Mouse (Mus musculus) E14TG2a.4 (cell line): ENCODE data around the gene Mrps31.

Source experiments
- CTCF ChIP-seq: conservative IDR thresholded peaks from 2 replicates; pipeline ENCODE4 v1.5.1; 2014; ENCODE audit warnings: low read length
- NANOG ChIP-seq: IDR thresholded peaks from 2 replicates; pipeline ENCODE4 v1.6.1; 2014; ENCODE audit warnings: borderline replicate concordance, low read length, mixed read lengths
- POU5F1 ChIP-seq: IDR thresholded peaks from 2 replicates; pipeline ENCODE4 v1.6.1; 2014; ENCODE audit warnings: low read length, borderline replicate concordance

- TF ChIP-seq CTCF: no peak
- no peak for TF ChIP-seq NANOG
- TF ChIP-seq POU5F1: no peak
Observed at GRCm38 (mm10) chr8:22385158-22385557, 26.0 kb upstream of the Mrps31 start.
